Mouse (Mus musculus) cerebellum, adult 9-10 months (tissue): ENCODE data around the gene Lrig2.

Experiments
- DNase-seq: peaks from one replicate; pipeline ENCODE4 v3.0.0; 2022

The Lrig2 gene

GRCm38 (mm10) chr3:104511538-104512423, at the start of gene Lrig2:
Gene Lrig2 (minus strand): TSS chr3:104511918.
- DNase-seq = peak; percentile 99

GRCm38 (mm10) chr3:104556624-104557023, 44.9 kb upstream of the Lrig2 start:
- DNase-seq = no peak

- no peak for DNase-seq
Observed at GRCm38 (mm10) chr3:104550594-104550993, 38.9 kb upstream of the Lrig2 start.

- no peak for DNase-seq
Observed at GRCm38 (mm10) chr3:104548367-104549087, 36.8 kb upstream of the Lrig2 start.

GRCm38 (mm10) chr3:104543825-104544224, 32.1 kb upstream of the Lrig2 start:
- peak; percentile 48 for DNase-seq

GRCm38 (mm10) chr3:104542065-104542429, 30.3 kb upstream of the Lrig2 start:
- peak; percentile 13 for DNase-seq

GRCm38 (mm10) chr3:104541139-104542064, 29.7 kb upstream of the Lrig2 start:
- peak; percentile 90 for DNase-seq

GRCm38 (mm10) chr3:104540480-104541138, 28.9 kb upstream of the Lrig2 start:
- no peak for DNase-seq

- no peak for DNase-seq
Observed at GRCm38 (mm10) chr3:104533223-104533622, 21.5 kb upstream of the Lrig2 start.

GRCm38 (mm10) chr3:104526115-104526882, 14.6 kb upstream of the Lrig2 start:
- DNase-seq = no peak

- no peak for DNase-seq
Observed at GRCm38 (mm10) chr3:104525516-104525915, 13.8 kb upstream of the Lrig2 start.

GRCm38 (mm10) chr3:104525029-104525428, 13.3 kb upstream of the Lrig2 start:
- DNase-seq = no peak

GRCm38 (mm10) chr3:104523333-104523871, 11.7 kb upstream of the Lrig2 start:
- no peak for DNase-seq

GRCm38 (mm10) chr3:104521341-104521924, 9.7 kb upstream of the Lrig2 start:
- DNase-seq = no peak

- no peak for DNase-seq
Observed at GRCm38 (mm10) chr3:104520471-104520870, 8.8 kb upstream of the Lrig2 start.

- no peak for DNase-seq
Observed at GRCm38 (mm10) chr3:104518931-104519330, 7.2 kb upstream of the Lrig2 start.

GRCm38 (mm10) chr3:104518411-104518810, 6.7 kb upstream of the Lrig2 start:
- no peak for DNase-seq

- no peak for DNase-seq
Observed at GRCm38 (mm10) chr3:104517161-104517560, 5.4 kb upstream of the Lrig2 start.

GRCm38 (mm10) chr3:104514510-104514909, 2.8 kb upstream of the Lrig2 start:
- no peak for DNase-seq

- DNase-seq = peak; percentile 27
Observed at GRCm38 (mm10) chr3:104512424-104512748, 668 bp upstream of the Lrig2 start.
